Mouse (Mus musculus) embryo, embryonic 10 days (tissue): ENCODE results near the gene Tprn.
A peak's percentile ranks its signal among the peaks of the same experiment; 100 is the strongest.

Experiments
- DNase-seq: peaks from one replicate; pipeline ENCODE4 v3.0.0-alpha.2; 2015; ENCODE audit warnings: low spot score

Gene Tprn

GRCm38 (mm10) chr2:25262291-25262767, at the start of gene Tprn:
Gene Tprn, plus strand, starts transcription at chr2:25262618.
- DNase-seq: peak; percentile 98

DNA sequence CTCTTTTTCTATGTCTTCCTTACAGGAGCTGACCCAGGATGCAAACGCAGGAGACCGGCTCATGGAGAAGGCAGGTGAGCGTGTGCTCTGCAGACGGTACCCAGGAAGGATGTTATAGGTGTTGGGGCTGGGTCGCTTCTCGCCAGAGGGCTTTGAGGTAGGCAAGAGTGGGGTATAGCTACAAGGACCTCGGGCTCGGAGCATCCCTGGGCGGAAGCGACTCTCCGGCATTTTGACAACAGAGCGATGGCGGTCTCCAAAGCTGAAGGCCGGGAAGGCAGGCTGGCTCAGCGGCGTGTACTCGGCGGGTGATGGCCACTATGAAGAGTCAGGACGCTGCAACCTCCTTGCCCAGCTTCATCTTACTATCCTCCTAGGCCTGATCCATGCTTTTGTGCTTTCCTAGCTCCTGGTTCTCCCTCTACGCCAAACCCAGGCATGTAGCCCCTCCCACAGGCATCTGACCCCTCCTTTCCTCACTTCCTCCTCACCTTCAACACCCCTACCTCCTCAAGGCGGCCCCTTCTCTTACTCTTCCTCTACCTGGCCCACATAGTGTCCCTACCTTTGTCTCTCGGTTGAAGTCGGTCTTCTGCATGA, 49.1 kb upstream of the Tprn start:
- no peak for DNase-seq

- DNase-seq: no peak
Observed at GRCm38 (mm10) chr2:25214444-25214843, 48.0 kb upstream of the Tprn start, which contains the start of gene Stpg3. Gene Stpg3, minus strand, starts transcription at chr2:25214637.

GRCm38 (mm10) chr2:25217666-25218065, 44.8 kb upstream of the Tprn start:
- no peak for DNase-seq

GRCm38 (mm10) chr2:25218445-25218844, 44.0 kb upstream of the Tprn start, which contains the start of gene Fam166a:
Gene Fam166a, plus strand, starts transcription at chr2:25218745.
- no peak for DNase-seq

GRCm38 (mm10) chr2:25221331-25221772, 41.1 kb upstream of the Tprn start:
- DNase-seq: no peak

- peak; percentile 76 for DNase-seq
Observed at GRCm38 (mm10) chr2:25223681-25224491, 38.5 kb upstream of the Tprn start.

DNA sequence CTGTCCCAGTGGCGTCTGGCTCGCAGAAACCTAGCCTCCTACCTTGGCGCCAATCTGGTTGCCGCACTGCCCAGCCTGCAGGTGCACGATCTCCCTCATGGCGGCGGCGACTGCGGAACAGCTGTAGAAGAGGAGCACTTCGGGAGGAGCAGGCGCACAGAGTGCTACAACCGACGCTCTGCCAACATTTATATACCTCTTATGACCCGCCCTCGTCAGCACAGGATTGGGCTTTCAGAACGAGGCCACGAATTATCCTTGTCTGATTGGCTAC, 38.0 kb upstream of the Tprn start, which contains the start of gene Tubb4b:
Tubb4b (minus strand) TSS at position 211 of the 274 bp plus-strand sequence.
- DNase-seq: no peak

DNA sequence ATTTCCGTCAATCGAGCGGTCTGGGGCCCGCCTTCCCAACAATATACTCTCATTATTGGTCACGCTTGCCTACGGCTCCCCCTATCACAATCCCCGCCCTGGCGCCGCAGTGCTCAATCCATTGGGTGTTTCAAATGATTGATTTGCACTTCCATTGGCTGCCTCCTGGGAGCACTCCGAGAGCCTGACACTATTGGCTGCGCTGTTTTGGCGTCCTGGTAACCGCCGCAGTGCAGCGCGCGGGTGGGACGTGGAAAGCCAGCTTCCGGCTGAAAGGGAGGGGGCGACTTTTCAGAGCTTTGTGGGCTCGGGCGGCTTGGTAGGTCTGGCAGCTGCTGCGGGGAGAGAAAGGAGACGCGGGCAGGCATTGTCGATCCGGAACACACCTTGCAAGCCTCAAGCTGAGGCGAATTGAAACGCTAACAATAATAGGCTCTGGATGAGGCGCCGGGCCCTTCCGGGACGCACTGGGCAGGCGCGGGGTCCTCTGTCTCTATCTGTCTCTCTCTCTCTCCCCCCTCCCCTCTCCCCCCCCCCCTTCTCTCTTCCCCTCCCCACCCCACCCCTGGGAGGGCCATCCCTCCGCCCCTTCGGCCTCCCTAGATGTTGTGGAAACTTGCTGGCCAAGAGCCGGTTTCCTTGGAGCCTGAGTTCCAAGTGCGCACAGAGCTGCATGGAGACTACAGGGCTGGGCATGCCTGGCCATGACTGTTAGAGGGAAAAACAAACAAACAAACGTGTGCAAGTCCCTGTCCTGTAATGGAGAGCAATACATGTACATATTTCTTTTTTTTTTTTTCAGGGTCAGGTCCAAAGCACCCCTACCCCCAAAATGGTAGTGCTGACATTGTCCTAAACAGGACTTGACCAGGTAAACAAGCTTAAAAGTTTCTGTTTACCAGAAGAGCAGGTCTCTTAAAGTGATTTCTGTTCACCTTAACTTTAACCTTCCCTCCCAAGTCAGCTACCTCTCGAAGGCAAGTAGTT, 37.4 kb upstream of the Tprn start:
- DNase-seq: peak; percentile 99

DNA sequence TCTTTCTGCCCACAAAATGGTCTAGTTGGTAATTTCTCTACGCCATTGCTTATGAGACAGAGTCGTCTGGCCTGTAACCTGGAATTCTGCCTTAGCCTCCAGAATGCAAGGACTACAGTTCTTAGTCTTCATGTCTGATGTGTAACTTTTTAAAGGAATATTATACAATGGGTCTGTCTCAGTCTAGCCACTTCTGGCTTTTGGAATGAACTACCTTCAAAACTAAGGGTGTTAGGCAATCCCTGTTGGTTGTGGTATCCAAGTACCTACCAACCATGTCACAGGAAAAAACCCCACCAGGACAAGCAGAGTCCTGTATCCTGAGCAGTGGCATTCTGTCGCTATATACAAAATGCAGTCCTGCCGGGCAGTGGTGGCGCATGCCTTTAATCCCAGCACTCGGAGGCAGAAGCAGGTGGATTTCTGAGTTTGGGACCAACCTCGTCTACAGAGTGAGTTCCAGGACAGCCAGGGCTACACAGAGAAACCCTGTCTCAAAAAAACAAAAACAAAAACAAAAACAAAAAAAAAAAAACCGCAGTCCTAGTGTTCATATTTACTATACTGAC, 36.5 kb upstream of the Tprn start:
- DNase-seq: no peak

DNA sequence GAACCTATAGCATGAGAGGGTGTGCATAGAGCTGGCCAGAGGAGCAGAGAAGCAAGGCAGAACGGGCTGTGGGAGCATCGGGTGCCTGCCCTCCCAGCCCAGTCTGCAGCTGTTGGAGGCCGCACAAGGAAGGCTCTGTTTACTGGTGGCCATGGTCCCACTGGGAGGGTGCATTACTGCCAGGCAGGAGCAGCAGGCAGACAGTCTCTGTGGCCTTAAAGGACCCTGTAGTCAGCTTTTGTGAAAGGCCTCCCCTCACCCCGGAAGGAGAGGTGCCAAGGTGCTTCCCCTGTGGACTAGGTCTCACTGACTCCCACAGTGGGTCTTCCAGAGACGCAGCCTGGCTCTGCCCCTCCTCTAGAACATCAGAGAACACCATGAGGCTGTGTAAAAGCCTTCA, 35.6 kb upstream of the Tprn start:
- no peak for DNase-seq

DNA sequence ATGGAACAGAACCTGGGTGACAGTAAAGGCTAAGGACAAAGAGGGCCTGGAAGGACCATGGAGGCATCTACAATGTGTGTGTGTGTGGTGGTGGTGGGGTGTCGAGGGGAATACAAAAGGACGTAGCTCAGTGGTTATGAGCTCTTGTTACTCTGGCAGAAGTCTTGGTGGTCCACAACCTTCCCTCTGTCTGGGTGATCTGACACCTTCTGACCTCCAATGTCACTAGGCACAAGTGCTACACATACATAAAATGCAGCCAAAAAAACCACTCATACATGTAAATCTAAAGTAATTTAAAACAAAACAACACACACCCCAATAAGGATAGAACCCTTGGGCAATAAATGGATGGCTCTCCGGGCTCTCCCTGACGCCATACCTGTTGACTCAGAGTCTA, 35.0 kb upstream of the Tprn start:
- DNase-seq: no peak

- peak; percentile 91 for DNase-seq
Observed at GRCm38 (mm10) chr2:25228431-25228889, 34.0 kb upstream of the Tprn start.

DNA sequence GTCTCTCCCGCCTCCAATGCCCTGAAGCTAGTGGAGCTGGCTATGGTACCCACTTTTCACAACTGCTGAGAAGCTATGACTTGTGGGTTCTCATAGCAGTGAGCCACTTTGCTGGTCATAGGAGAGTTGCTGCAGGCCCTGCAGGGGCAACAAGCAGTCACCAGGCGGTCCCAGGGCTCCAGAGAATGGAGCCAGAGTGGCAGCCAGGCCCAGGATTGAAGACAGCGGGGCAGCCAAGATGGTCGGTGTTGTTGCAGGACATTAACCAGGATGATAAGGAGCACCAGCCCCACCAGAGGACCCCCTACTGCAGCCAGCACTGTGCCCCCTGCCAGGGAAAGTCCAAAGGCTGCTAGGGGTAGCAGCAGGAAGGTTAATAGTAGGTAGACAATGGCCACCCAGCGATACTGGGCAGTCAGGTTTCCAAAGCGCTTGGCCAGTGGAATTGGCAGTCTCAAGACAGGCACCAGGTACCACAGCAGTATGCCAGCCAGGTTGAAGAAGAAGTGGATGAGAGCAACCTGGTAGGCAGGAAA, 33.4 kb upstream of the Tprn start:
- DNase-seq: no peak

DNA sequence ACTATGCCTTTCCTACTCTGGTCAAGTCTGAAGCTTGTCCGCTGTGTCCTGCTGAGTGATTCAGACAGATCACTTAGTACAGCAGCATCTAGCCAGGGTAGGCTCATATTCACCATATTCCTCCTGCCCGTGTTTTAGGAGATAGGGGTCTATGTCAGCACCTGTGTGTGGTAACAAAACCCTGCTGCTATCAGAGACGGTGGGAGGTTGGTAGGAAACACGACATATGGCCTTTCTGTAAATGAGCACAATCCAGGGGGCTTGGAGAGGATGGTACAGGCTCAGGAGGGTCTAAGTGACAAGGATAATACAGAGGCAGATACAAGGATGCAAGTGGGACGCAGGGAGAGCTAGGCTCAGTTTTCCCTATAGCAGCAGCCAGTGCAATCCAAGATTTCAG, 32.8 kb upstream of the Tprn start:
- no peak for DNase-seq

DNA sequence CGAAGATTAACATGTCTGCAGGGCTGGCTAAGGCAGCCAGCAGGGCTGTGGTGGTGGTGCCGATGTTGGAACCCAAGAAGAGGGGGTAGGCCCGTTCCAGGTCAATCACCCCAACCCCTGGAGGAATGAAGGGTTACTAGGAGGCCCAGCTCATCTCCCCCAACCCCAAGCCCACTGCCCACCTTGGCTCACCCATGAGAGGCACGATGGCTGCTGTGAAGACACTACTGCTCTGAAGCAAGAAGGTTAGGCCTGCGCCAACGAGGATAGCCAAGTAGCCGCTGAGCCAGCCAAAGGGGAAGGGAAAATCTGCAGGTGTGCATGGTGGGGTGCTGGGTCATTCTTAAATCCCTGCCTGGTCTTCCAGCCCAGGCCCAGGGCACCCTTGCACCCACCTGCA, 31.8 kb upstream of the Tprn start:
- DNase-seq: no peak

- no peak for DNase-seq
Observed at GRCm38 (mm10) chr2:25231038-25231437, 31.4 kb upstream of the Tprn start.

- no peak for DNase-seq
Observed at GRCm38 (mm10) chr2:25233421-25233820, 29.0 kb upstream of the Tprn start.

GRCm38 (mm10) chr2:25234050-25234449, 28.4 kb upstream of the Tprn start, which contains the start of gene Slc34a3:
Gene Slc34a3, minus strand, starts transcription at chr2:25234364.
- no peak for DNase-seq

- no peak for DNase-seq
Observed at GRCm38 (mm10) chr2:25234551-25235220, 27.7 kb upstream of the Tprn start.

GRCm38 (mm10) chr2:25236614-25237013, 25.8 kb upstream of the Tprn start, which contains the start of gene Rnf224:
Gene Rnf224, minus strand, starts transcription at chr2:25236787.
- peak; percentile 17 for DNase-seq
